Mouse (Mus musculus) olfactory bulb, adult 2 months (tissue): ENCODE data around the gene Thrap3.

Source experiments
- CTCF ChIP-seq: fragments of 200-500 bp; IDR thresholded peaks from 2 replicates; pipeline ENCODE4 v1.5.1; 2012; ENCODE audit warnings: low read depth, mild to moderate bottlenecking, low read length, moderate library complexity; ENCODE audit not compliant: insufficient read depth
- POLR2A ChIP-seq: fragments of 200-500 bp; IDR thresholded peaks from 2 replicates; pipeline ENCODE4 v1.6.1; 2012; ENCODE audit warnings: mild to moderate bottlenecking, low read depth, low read length, moderate library complexity; ENCODE audit not compliant: insufficient read depth

DNA sequence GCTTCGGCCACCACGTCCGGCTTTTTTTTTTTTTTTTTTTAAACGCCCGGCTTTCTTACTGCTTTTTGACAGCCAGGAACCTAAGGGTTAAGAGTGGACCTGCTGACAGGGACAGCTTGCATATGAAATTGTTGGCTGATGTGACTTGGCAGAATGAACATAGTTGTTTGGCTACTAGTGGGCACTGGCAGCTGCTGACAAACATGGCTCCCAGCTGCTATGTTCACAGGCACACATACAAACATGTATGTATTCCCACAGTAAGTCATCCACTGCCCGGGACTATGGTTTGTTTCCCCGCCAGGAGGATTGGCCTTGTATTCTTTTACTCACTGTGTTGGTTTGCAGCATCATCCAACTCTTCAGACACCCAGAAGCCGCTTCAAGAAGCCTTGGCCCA is 85.4 kb downstream of the Thrap3 start:
- no peak for TF ChIP-seq CTCF
- no peak for TF ChIP-seq POLR2A
